Mouse (Mus musculus): ENCODE measurements at regions not wholly inside any gene's neighbourhood (a gene's known extent, or its start where the extent isn't known, plus 50 kb on each side); places are given as distances from the start of the nearest gene placed in this dataset.

- no peak for ATAC-seq (ENCODE audit: low TSS enrichment)
Measured at GRCm38 (mm10) chr13:115266164-115266563, 164.4 kb upstream of the Itga1 start.

- no peak for ATAC-seq (ENCODE audit: low TSS enrichment)
Measured at GRCm38 (mm10) chr13:115257345-115257744, 155.6 kb upstream of the Itga1 start.

- no peak for ATAC-seq (ENCODE audit: low TSS enrichment)
Measured at GRCm38 (mm10) chr13:115252541-115252940, 150.8 kb upstream of the Itga1 start.

GRCm38 (mm10) chr13:115231981-115232380 is 130.2 kb upstream of the Itga1 start:
- ATAC-seq (ENCODE audit: low TSS enrichment) = peak; percentile 31; the same call in 1 of the 2 replicates

- peak; percentile 92 for ATAC-seq (ENCODE audit: low TSS enrichment)
Measured at GRCm38 (mm10) chr13:115230494-115230893, 128.7 kb upstream of the Itga1 start.

GRCm38 (mm10) chr13:115226824-115227223 is 125.1 kb upstream of the Itga1 start:
- ATAC-seq (ENCODE audit: low TSS enrichment) = no peak

GRCm38 (mm10) chr13:115219701-115220100 is 117.9 kb upstream of the Itga1 start:
- no peak for ATAC-seq (ENCODE audit: low TSS enrichment)

GRCm38 (mm10) chr13:115211285-115211684 is 109.5 kb upstream of the Itga1 start:
- ATAC-seq (ENCODE audit: low TSS enrichment) = no peak

- peak; percentile 69 for ATAC-seq (ENCODE audit: low TSS enrichment)
Measured at GRCm38 (mm10) chr13:115210643-115211208, 109.0 kb upstream of the Itga1 start.

- no peak for ATAC-seq (ENCODE audit: low TSS enrichment)
Measured at GRCm38 (mm10) chr13:115209402-115210192, 107.8 kb upstream of the Itga1 start.

- no peak for ATAC-seq (ENCODE audit: low TSS enrichment)
Measured at GRCm38 (mm10) chr13:115206723-115207122, 105.0 kb upstream of the Itga1 start.

- ATAC-seq (ENCODE audit: low TSS enrichment) = no peak
Measured at GRCm38 (mm10) chr13:115199166-115199565, 97.4 kb upstream of the Itga1 start.

- no peak for ATAC-seq (ENCODE audit: low TSS enrichment)
Measured at GRCm38 (mm10) chr13:115188066-115188465, 86.3 kb upstream of the Itga1 start.

- ATAC-seq (ENCODE audit: low TSS enrichment) = peak; percentile 9; the same call in 1 of the 2 replicates
Measured at GRCm38 (mm10) chr13:115187356-115187755, 85.6 kb upstream of the Itga1 start.

GRCm38 (mm10) chr13:115182211-115182870 is 80.6 kb upstream of the Itga1 start:
- no peak for ATAC-seq (ENCODE audit: low TSS enrichment)

- ATAC-seq (ENCODE audit: low TSS enrichment) = no peak
Measured at GRCm38 (mm10) chr13:115178175-115178917, 76.6 kb upstream of the Itga1 start.

- no peak for ATAC-seq (ENCODE audit: low TSS enrichment)
Measured at GRCm38 (mm10) chr13:115171347-115172062, 69.7 kb upstream of the Itga1 start.

GRCm38 (mm10) chr13:115165981-115166380 is 64.2 kb upstream of the Itga1 start:
- no peak for ATAC-seq (ENCODE audit: low TSS enrichment)

- no peak for ATAC-seq (ENCODE audit: low TSS enrichment)
Measured at GRCm38 (mm10) chr13:115162689-115163413, 61.1 kb upstream of the Itga1 start.

GRCm38 (mm10) chr13:115159386-115159785 is 57.6 kb upstream of the Itga1 start:
- no peak for ATAC-seq (ENCODE audit: low TSS enrichment)

Data from frontal cortex, adult (tissue).